Mouse (Mus musculus) forebrain, postnatal 0 days (tissue): ENCODE measurements at regions not wholly inside any gene's neighbourhood (a gene's known extent, or its start where the extent isn't known, plus 50 kb on each side); places are given as distances from the start of the nearest gene placed in this dataset.
A peak's percentile ranks its signal among the peaks of the same experiment; 100 is the strongest.

Experiments
- ATAC-seq: fragments of 200-750 bp; cut with Nextera tagmentation; 2 replicates; pipeline ENCODE4 v1.8.0; 2017; ENCODE audit warnings: mild to moderate bottlenecking, moderate library complexity
- DNase-seq: peaks from one replicate; pipeline ENCODE4 v3.0.0-alpha.2; 2015
- H3K27ac ChIP-seq: fragments of 300-500 bp; sonication (generic); 2 replicates; pipeline ENCODE4 v1.5.1; 2014; ENCODE audit warnings: low read depth, mild to moderate bottlenecking, antibody characterized with exemption, low read length, moderate library complexity, mixed read lengths
- H3K27me3 ChIP-seq: fragments of 300-500 bp; sonication (generic); 2 replicates; pipeline ENCODE4 v1.6.1; 2014; ENCODE audit warnings: mild to moderate bottlenecking, low read length, mixed read lengths; ENCODE audit not compliant: insufficient read depth
- H3K36me3 ChIP-seq: fragments of 300-500 bp; sonication (generic); 2 replicates; pipeline ENCODE4 v1.6.1; 2014; ENCODE audit warnings: mild to moderate bottlenecking, moderate library complexity; ENCODE audit not compliant: insufficient read depth
- H3K4me1 ChIP-seq: fragments of 300-500 bp; sonication (generic); 2 replicates; pipeline ENCODE4 v1.6.1; 2014; ENCODE audit warnings: antibody characterized with exemption; ENCODE audit not compliant: insufficient read depth
- H3K4me2 ChIP-seq: fragments of 300-500 bp; sonication (generic); 2 replicates; pipeline ENCODE4 v1.6.1; 2014; ENCODE audit warnings: low read depth, mild to moderate bottlenecking, moderate library complexity
- H3K4me3 ChIP-seq: fragments of 300-500 bp; sonication (generic); 2 replicates; pipeline ENCODE4 v1.5.1; 2014; ENCODE audit warnings: low read depth, low read length, mixed read lengths
- H3K9ac ChIP-seq: fragments of 300-500 bp; sonication (generic); 2 replicates; pipeline ENCODE4 v1.6.1; 2014; ENCODE audit warnings: mild to moderate bottlenecking
- H3K9me3 ChIP-seq: fragments of 300-500 bp; sonication (generic); 2 replicates; pipeline ENCODE4 v1.6.1; 2016; ENCODE audit warnings: low read length
- CTCF ChIP-seq: sonication (generic); IDR thresholded peaks from 2 replicates; pipeline ENCODE4 v1.5.1; 2016; ENCODE audit warnings: antibody characterized with exemption, control low read depth, low read depth
- WGBS: fragments of 180-500 bp; shearing (Covaris S2); extraction: QIAGEN DNeasy Blood & Tissue Kit; methylation state at CpG from one replicate; pipeline ENCODE4 v1.1.7; 2014; 5-methylcytosine and 5-hydroxymethylcytosine counted together

GRCm38 (mm10) chr13:56021716-56022115 lies 114.4 kb downstream of the H2afy start:
- Histone ChIP-seq H3K9me3 (no peaks in the 10 kb centered on the region), H3K4me2 (no peak overlapping the region), H3K4me1 (no peaks in the 10 kb centered on the region), H3K4me3 (no peak overlapping the region), H3K9ac (no peak overlapping the region), H3K27me3 (no peaks in the 10 kb centered on the region), H3K27ac (no peak overlapping the region), H3K36me3 (no peaks in the 10 kb centered on the region)
- ATAC-seq (no peak), DNase-seq (no peak)
- TF ChIP-seq CTCF = no peak
- 85% methylated on average over 3 of the region's 3 CpGs for WGBS

GRCm38 (mm10) chr13:56014006-56014405 lies 122.2 kb downstream of the H2afy start:
- Histone ChIP-seq H3K9ac (no peak overlapping the region), H3K27me3 (no peaks in the 10 kb centered on the region), H3K9me3 (no peaks in the 10 kb centered on the region), H3K4me3 (no peak overlapping the region), H3K36me3 (no peaks in the 10 kb centered on the region), H3K4me2 (no peak overlapping the region), H3K27ac (no peak overlapping the region), H3K4me1 (no peaks in the 10 kb centered on the region)
- no peak for TF ChIP-seq CTCF
- DNase-seq (no peak), ATAC-seq (no peak)

- ATAC-seq (peak; percentile 54), DNase-seq (peak; percentile 48)
- no peaks in the 10 kb centered on the region for H3K9me3 ChIP-seq
- H3K4me2 ChIP-seq = no peak overlapping the region
- no peak overlapping the region for H3K9ac ChIP-seq
- no peak overlapping the region for H3K4me3 ChIP-seq
- H3K36me3 ChIP-seq = no peaks in the 10 kb centered on the region
- H3K27me3 ChIP-seq = no peaks in the 10 kb centered on the region
- no peak for TF ChIP-seq CTCF
- H3K4me1 ChIP-seq = no peaks in the 10 kb centered on the region
- WGBS = 39% methylated on average over 6 of the region's 6 CpGs
- H3K27ac ChIP-seq = no peak overlapping the region
Observed at GRCm38 (mm10) chr13:56010416-56010815, 125.7 kb downstream of the H2afy start.

GRCm38 (mm10) chr13:56006827-56007226 lies 129.3 kb downstream of the H2afy start:
- Histone ChIP-seq H3K27me3 (no peaks in the 10 kb centered on the region), H3K27ac (no peak overlapping the region), H3K4me2 (no peak overlapping the region), H3K9ac (no peak overlapping the region), H3K4me3 (no peak overlapping the region), H3K4me1 (no peaks in the 10 kb centered on the region), H3K9me3 (no peaks in the 10 kb centered on the region), H3K36me3 (no peaks in the 10 kb centered on the region)
- no peak for TF ChIP-seq CTCF
- DNase-seq (peak; percentile 61), ATAC-seq (peak; percentile 68)
- 53% methylated on average over 2 of the region's 2 CpGs for WGBS

- Histone ChIP-seq H3K4me1 (no peaks in the 10 kb centered on the region), H3K9ac (no peak overlapping the region), H3K9me3 (no peaks in the 10 kb centered on the region), H3K4me3 (no peak overlapping the region), H3K27me3 (no peaks in the 10 kb centered on the region), H3K27ac (no peak overlapping the region), H3K4me2 (no peak overlapping the region), H3K36me3 (no peaks in the 10 kb centered on the region)
- TF ChIP-seq CTCF = no peak
- WGBS = 74% methylated on average over 3 of the region's 3 CpGs
- DNase-seq (no peak), ATAC-seq (no peak)
Observed at GRCm38 (mm10) chr13:56005746-56006145, 130.4 kb downstream of the H2afy start.

- Histone ChIP-seq H3K9me3 (no peaks in the 10 kb centered on the region), H3K4me1 (no peaks in the 10 kb centered on the region), H3K27me3 (no peaks in the 10 kb centered on the region), H3K9ac (no peak overlapping the region), H3K4me3 (no peak overlapping the region), H3K36me3 (no peaks in the 10 kb centered on the region), H3K4me2 (no peak overlapping the region), H3K27ac (no peak overlapping the region)
- peak; percentile 40; the same call in 1 of the 2 replicates for ATAC-seq
- WGBS = 72% methylated on average over 18 of the region's 18 CpGs
- peak; percentile 41 for DNase-seq
- TF ChIP-seq CTCF = no peak
Observed at GRCm38 (mm10) chr13:56003724-56004393, 132.3 kb downstream of the H2afy start.

GRCm38 (mm10) chr13:55995255-55995654 lies 140.9 kb downstream of the H2afy start:
- ATAC-seq = peak; percentile 66; the same call in 1 of the 2 replicates
- WGBS = 50% methylated on average over 4 of the region's 4 CpGs

More at GRCm38 (mm10) chr13:55995255-55995654, 140.9 kb downstream of the H2afy start:
- Histone ChIP-seq H3K36me3 (no peaks in the 10 kb centered on the region), H3K4me2 (no peak overlapping the region), H3K27ac (no peak overlapping the region), H3K9me3 (no peaks in the 10 kb centered on the region), H3K4me1 (no peaks in the 10 kb centered on the region), H3K9ac (no peak overlapping the region), H3K4me3 (no peak overlapping the region), H3K27me3 (no peaks in the 10 kb centered on the region)
- peak; percentile 64 for DNase-seq
- TF ChIP-seq CTCF = no peak
